Mouse (Mus musculus) right cerebral cortex, adult 18-20 months (tissue): ENCODE results near the gene Pecr.

Experiments used
- DNase-seq: peaks from one replicate; pipeline ENCODE4 v3.0.0; 2022; ENCODE audit warnings: mixed read lengths

The Pecr gene

DNA sequence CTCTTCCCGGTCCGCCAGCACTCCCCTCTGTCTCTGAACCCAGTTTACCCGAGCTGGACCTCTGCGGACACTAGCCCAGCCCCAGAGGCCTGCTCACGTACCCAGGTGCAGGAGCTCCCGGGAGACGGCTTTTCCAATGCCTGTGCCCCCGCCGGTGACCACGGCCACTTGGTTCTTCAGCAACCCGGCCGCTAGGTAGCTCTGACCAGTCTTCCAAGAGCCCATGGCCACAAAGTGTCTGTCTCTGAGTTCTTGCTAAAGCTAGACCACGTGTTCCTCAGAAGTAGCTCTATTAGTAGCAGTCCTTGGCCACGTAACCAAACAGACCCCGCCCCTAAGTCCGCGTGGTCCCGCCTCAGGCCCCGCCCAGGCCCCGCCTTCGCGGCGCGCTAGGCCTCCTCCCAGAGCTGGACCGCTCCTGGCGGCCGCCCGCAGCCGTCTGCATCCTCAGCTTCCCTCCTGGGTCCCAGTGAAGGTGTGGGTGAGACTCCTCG lies at the start of gene Pecr, which contains the start of gene Tmem169:
Gene Pecr (minus strand): TSS at position 323 of the 494 bp plus-strand sequence.
Gene Tmem169 (plus strand): TSS at position 378 of the 494 bp plus-strand sequence.
- peak; percentile 95 for DNase-seq

DNA sequence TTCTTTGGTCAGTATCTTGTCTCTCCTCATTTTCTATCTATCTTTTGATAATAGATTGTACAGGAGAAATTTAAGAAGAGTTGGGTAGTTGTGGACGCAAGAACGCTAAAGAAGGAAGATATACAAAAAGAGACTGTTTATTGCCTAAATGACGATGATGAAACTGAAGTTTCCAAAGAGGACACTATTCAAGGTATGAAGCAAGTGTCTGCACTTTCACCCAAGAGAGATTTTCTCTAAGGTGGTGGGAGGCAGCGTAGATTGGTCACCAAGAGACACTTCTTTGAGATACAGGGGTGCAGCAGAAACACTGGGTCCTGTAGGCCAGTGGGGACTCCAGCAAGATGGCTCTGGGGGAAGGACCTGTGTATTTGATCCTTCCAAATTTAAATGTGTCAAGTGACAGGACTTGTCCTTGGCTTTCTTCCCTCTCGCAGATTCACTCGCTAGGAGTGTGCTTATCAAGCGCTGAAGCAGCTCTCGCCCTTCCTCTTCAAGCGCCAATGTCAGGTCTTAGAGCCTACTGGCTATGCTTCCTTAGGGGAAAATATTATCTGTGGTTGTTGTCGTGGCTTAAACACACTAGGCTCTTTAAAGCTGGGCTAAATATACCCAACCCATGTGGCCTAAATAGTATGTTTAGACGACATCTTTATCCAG lies 42.2 kb upstream of the Pecr start:
- DNase-seq = no peak

DNA sequence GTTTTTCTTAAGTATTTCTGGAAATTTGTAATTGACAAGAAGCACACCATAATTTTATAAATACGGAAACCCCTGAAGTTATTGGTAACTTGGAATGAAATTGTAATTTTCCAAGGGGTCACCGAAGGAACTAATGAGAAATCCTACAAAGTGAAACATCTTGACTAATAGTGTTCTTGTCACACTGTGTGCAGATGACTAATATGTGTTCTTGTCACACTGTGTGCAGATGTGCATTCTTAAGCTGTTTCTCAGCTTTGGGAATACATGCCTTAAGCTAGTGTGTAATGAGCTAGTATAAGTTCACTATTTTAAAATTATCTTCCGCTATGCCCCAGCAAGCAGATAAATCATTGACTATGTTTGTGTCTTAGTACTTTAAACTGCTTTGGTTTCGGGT lies 39.1 kb upstream of the Pecr start:
- no peak for DNase-seq

DNA sequence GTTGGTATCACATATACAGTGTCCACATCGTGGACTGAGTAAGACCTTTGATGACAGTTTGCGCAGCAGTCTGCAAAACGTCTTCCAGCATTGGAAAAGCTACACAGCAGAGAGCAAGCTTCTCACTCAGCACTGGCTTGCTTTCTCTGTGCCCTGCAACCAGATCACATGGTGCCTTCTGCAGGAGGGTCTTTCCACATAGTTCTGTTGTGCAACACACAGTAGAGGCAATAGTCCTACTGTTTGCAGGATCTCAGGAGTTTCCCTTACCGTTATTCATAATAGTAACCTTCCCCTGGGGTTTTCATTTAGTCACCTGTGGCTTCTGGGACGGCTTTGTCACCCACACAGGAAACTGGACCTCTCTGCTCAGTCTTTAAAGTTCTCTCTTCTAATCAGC lies 36.6 kb upstream of the Pecr start:
- no peak for DNase-seq

DNA sequence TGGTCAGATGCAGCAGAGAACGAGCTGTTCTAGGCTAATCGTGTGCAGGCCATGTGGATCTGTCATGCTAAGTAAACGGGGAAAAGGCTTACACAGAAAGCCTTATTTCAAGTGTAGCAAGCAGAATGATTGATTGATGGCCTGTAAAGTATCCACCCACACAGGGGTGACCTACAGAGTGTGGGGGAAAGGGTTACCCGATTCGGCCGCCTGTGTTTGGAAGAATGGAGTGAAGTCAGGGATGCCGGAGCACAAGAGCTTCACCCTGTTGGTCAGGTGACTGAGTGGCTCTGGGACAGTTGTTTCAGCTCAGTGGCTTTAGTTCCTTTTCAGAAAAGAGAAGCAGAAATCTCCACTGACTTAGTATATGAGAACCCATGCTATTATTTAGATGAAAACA lies 32.8 kb upstream of the Pecr start:
- no peak for DNase-seq

DNA sequence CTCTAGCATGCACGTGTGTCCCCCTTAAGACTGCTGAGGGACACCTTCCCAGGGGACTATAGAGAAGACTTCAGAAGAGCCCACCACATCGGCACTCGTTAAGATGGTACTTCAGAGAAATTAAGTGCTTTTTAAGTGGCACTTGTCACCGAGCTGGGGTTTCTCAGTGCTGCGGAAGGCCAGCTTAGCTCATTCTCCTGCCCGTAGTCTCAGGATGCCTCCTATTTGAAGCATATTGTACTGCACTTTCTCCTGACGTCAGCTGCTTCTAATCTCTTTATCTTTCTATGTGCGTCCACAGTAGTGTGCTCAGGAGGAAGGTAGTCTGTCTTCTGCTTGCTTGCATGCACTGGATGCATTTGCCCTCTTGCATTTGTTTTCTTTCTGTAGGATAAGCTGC lies 32.3 kb upstream of the Pecr start:
- DNase-seq = no peak

DNA sequence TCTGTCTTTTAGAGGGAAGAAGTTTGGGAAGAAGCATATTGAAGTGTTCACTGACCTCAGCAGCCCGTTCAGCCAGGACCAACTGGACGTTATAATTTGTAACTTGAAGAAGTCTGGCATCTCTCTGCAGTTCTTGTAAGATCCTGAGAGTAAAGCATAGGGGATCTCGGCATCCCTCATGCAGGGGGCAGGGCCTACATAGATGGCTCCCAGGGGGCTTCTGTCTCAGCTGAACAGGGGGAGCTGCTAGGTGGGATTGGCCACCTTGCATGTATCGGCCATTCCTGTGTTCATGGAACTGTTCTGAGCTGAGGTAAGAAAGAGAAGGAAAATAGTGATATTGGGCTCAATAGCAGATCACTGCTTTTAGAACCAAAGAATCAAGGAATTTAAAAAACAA lies 31.3 kb upstream of the Pecr start:
- DNase-seq = no peak

DNA sequence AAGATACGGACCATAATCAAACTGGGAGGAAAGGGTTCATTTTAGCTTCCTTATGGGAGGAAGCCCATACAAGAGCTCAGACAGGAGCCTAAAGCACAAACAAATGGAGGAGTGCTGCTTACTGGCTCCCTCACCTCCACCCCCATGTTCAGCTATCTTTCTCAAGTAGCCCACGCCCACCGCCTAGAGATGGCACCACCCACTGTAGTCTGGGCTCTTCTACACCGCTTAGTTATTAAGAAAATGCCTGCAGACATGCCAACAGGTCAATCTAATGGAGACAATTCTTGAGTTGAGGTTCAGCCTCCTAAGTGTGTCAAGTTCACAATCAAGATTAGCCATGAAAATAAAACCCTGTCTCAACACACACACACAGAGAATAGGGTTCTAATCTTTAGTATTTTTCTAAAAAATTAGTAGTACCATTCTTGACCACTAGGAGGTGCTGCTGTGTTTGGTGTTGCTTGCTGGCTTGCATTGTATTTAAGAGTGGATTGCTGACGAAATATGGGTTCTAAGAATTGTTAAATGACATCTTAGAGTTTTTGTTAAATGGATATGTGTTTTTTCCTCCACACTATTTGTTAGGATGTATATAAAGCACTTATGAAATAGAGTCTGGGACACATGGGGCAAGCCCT lies 29.4 kb upstream of the Pecr start:
- DNase-seq = no peak

DNA sequence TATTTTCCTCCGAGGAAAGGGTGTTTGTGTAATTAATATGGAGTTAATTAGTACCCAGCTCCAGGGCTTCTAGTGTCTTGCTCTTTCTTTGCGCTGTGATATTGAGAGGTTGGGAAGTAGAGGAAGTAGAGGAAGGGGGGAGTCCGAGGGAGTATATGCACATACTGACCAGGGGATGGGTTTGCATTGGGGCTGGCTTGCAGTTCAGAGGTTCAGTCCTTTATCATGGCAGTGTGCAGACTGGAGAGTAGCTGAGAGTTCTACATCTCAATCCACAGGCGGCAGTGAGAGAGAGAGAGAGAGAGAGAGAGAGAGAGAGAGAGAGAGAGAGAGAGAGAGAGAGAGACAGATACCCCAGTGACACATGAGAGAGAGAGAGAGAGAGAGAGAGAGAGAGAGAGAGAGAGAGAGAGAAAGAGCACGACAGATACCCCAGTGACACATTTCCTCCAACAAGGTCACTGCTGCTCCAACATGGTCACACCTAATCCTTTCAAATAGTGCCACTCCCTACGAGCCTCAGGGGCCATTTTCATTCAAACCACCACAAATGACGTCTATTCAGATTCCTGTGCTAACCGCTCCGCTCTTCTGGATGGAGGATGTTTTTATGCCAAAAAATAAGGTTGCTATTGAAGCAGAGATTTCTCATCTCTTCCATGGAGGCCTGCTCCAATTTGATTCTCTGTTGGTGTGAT lies 28.7 kb upstream of the Pecr start:
- DNase-seq = no peak

DNA sequence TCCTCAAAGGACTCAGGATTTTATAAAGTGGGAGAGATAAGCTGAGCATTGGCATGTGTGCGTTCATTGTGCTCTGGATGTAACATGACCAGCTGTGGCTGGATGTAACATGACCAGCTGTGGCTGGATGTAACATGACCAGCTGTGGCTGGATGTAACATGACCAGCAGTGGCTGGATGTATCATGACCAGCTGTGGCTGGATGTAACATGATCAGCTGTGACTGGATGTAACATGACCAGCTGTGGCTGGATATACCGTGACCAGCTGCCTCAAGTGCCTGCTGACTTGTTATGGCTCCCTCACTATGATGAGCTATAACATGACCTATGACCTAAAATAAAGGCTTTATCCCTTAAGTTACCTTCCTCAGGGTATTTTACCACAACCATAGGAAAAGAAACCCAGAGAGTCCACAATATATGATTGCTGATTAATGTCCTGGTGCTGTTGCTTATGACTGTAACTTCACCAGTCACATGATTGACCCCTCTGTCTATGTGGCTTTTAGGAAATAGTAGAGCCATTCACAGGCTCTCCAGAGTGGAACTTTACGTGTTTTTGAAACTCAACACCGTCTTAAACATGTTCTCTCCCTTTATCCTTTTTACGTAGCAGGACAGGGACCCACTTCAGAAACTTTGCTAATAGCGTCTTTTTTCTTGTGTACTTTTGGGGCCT lies 25.8 kb upstream of the Pecr start:
- DNase-seq = no peak

DNA sequence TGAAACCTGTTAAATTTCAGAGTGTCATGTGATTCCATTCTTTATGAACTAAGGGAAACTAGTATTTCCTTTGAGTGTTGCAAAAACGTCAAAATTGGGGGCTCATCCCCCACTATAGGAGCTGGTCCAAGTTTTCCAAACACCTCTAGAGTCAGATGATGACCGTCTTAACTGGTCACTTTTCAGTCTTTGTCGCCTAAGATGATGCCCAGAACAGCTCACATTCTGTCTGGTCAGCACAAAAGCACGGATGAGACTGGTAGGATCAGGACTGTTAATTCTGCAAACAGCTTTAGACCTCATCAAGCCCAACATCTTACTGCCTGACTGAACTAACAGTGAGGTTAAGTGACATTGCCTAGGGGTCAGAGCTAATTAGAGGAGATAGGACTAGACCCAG lies 24.8 kb upstream of the Pecr start:
- DNase-seq = no peak

DNA sequence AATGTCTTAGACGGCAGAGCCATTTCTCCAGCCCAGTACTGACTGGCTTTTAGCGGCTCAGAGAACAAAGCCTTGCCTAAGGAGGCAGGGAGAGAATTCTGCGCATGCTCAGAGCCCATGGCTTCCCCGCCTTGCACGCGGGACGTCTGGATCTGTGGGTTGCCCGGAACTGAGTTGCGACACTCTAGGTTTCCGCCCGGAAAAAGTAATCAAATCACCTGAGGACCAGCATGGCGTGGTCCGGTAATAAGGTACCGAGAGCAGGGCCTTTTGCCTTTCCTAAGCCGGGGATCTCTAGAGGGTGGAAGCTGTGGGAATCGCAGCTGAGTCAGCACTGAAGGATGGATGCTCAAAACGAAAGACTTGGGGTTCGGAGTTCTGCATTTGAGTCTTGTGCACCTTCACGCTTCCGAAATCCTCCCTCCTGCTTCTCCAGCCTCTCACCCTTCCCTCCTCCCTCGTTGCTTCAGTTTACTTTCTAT lies 23.2 kb upstream of the Pecr start, which contains the start of gene Xrcc5:
Gene Xrcc5 (plus strand): TSS at position 105 of the 482 bp plus-strand sequence.
- peak; percentile 95 for DNase-seq

DNA sequence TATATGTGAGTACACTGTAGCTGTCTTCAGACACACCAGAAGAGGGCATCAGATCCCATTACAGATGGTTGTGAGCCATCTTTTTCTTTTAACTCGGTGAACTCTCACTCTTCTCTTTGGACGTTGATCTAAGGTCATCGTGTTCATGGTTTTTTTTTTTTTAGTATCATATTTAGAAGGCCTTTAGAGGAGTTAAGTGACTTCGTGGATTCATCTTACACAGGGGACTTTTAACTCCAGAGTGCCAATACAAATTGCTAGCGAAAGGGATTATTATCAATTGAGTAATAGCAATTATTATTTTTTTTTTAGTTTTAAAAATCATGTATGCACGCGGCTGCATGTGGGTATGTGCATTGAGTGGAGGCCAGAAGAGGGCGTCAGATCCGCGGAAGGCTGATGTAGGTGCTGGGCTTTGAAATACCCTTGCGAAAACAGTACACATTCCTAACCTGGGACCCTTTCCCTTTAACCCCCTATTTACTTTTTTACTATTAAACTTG lies 22.6 kb upstream of the Pecr start:
- peak; percentile 21 for DNase-seq

DNA sequence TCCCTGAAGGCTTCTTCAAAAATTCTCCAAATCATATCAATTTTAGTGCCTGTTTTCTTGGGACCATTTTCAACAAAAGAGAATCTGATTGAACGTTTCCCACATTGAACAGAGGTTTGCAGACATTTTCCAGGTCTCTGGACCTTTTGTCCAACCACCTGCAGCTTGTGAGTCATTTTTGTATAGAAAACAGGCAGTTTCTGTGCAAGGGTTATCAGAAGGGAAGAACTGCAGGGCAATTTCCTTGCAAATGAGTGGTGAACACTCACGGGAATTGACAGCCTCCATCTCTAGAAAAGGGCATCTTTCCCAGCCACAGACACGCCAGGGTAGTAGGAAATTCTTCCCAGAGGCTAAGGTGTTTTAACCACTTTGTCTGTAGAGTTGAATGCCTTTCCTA lies 22.1 kb upstream of the Pecr start:
- no peak for DNase-seq

DNA sequence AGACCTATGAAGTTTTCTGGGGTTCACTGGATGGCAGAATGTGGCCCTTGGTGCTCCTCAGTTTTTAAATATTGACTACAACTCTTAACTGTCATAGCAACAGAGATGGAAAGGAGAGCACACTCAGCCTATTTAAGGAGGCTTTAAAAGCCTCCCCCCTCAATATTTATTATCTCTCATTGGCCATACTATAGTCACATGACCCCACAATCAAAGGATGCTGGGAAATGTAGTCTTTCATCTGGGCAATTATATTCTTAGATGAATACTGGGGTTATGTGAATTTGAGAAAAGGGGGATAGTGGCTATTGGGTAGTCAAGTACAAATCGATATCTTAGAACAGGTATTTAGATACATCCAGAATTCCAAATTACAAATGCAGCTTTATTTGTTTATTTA lies 17.7 kb upstream of the Pecr start:
- DNase-seq = no peak

DNA sequence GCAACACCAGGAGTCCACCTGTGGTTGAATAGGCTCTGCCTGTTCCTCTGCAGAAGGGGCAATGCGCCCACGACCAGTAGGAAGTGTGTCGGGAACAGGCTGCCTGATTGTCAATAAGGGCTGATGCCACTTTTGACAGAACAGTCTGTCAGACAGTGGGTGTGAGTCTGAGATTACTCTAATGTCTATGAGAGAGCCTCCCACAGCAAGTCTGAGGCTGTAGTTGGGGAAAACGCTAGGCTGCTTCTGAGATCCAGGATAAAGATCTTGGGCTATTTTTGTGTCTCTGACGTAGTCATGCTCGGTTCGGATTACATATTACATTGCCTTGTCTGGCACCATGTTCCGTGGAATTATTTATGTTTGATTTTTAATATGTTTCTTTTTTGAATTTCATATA lies 11.6 kb upstream of the Pecr start:
- no peak for DNase-seq

DNA sequence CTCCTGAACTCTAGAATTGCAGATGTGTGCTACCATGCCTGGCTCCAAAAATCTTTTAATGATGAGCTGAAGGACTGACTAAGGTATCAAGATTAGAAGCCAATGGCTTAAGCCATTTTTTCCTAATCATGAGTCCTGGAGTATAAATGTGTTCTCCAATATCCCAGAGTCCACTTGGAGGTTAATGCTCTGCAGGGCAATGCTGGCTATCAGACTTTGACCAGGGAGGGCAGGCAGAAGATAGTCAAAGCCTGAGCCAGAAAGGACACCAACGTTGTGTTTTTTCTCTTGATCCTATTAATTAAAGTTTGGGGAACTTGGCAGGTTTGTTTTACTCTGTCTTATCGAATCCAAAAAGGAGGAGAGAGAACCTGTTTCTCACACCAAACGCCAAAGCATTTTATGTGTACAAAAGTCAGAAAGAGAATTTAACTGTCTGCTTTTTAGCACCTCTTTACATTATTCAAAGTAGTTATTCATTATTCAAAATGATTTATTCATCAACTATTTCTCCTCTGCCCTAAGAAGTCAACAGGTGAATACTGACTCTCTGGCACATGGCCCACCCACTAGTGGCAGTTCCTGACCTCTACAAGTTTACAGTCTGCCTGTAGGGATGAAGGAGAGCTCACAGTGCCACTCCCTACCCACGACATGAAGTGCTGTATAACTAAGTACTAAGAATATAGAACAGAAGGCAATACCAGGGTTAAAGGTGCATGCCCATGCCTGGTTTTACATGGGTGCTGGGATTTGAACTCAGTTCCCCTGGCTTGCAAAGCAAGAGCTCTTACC lies 10.0 kb upstream of the Pecr start:
- no peak for DNase-seq

DNA sequence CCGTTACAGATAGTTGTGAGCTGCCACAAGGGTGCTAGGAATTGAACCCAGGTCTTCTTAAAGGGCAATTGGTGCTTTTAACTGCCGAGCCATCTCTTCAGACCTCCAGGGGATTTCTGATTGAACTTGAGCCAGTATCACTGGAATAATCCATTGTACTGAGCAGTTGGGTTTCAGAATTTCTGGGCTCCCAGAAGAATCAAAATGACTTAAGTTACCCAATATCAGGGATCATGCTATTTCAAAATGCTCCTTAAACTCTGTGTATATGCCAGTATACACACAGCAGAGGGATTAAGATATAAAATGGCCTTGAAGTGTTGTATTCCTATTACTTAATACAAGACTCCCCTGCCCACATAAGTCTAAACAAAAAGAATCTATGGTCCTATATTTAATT lies 7.8 kb upstream of the Pecr start:
- no peak for DNase-seq

DNA sequence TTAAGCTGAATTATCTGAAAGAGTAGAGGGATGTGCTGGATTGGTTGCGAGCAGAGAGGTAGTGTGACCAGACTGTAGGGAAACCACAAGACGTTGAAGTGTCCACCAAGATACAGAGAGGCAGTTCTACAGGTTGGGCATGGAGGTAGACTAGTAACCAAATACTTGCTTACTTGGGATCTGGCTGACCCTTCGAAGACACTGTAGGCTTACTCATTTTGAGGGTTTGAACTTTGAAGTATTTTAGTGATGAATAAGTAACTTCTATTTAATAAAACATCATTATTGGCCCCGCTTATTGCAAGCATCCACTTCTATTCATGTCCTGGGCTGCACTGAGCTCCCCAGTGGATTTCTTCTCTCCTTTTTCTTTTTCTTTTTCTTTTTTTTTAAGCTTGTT lies 7.3 kb upstream of the Pecr start:
- DNase-seq = no peak

DNA sequence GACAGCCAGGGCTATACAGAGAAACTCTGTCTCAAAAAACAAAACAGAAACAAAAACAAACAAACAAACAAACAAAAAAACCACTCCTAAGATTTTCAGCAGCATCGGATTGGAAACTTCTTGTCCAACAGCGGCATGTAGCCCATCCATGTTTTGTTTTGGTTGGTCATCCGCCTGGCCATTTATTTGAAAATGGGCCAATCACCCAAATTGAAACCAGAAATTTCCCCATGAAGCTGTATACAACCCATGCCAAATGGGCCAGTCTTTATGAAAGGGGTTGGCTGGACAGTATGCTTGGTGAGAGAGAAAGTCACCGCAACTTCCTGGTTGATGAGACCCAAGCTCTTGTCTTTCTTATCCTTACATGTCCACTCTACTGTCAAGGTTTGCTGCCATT lies 6.8 kb upstream of the Pecr start:
- no peak for DNase-seq

DNA sequence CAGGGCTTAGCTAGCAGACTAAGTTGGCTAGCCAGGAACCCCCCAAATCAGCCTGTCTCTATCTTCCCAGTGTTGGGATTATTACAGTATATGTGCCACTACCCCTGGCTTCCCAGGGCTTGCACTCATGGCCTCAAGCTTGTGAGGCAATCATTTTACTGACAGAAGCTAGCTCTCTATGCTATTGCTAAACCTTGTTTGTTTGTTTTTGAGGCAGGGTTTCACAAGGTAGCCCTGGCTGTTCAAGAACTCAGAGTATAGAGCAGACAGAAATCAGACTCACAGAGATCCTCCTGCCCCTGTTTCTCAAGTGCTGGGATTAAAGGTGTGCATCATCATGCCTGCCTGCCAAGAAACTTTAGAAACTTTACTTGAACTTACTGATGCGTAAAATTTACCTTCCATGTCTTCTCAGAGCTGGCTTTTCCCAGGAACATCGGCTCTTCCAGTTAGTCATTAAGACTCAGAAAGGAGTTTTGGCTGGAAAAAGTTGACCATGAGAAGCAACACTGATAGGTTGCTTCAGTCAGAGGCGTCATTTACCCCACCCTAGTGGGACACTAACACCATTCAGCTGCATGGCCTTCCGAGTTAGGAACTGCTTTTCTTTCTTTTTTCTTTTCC lies 4.5 kb upstream of the Pecr start:
- DNase-seq = no peak

DNA sequence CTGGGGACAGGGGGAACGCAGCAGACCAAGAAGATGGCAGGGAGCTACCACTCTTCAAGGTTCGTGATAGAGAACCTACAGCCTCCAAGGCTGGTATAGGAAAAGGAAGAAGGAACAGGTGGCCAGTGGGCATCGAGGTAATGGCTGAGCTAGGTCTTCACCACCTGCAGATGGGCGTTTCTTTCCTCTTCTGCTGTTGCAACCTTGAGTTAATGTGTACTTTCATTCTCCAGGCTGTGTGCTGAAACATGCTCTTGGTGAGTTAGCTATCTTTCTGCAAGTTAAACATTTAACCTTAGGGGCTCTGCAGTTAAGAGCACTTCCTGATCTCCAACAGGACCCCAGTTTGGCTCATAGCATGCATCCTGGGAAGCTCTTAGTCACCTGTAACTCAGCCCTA lies 3.8 kb upstream of the Pecr start:
- no peak for DNase-seq
